Mouse (Mus musculus) spleen, adult 2 months (tissue): ENCODE results near the gene Ccdc57.

ENCODE experiments used
- CTCF ChIP-seq: fragments of 200-500 bp; IDR thresholded peaks from 2 replicates; pipeline ENCODE4 v1.5.1; 2011; ENCODE audit warnings: mild to moderate bottlenecking, inconsistent platforms; ENCODE audit not compliant: insufficient read depth, insufficient read length, insufficient replicate concordance; ENCODE audit errors: extremely low read depth
- POLR2A ChIP-seq: fragments of 200-500 bp; IDR thresholded peaks from 2 replicates; pipeline ENCODE4 v1.6.1; 2011; ENCODE audit warnings: low read depth, low read length, inconsistent platforms

GRCm38 (mm10) chr11:120826016-120826953 is 106.4 kb downstream of the Ccdc57 start:
- TF ChIP-seq CTCF (no peak), POLR2A (no peak)
